Mouse (Mus musculus) layer of hippocampus, postnatal 25 days (tissue): Measurements from ENCODE around the gene Ppm1e. TPM values are rescaled to one million over a fixed set of nuclear protein-coding genes. Genes with fewer than 3 reads are reported as not detected.
"Not testable (repeated sequence)": the region's sequence is repeated elsewhere in the genome, so short reads cannot be mapped to it uniquely, and the experiment has no call there.

Experiments
- DNase-seq, 2 experiments: peaks; one replicate each; pipeline ENCODE4 v3.0.0; 2022; ENCODE audit warnings: mixed read lengths in 2 of 2, low spot score in 1 of 2; ENCODE audit errors: extremely low spot score in 1 of 2
- total RNA-seq, 2 experiments: library from RNA; stranded (reverse); gene quantifications; 2 replicates each; pipeline ENCODE4 v1.2.3; 2021

Ppm1e gene
- total RNA-seq, 2 experiments from 2014 or later = 265 to 273 TPM

GRCm38 (mm10) chr11:87313533-87313932 is 45.3 kb downstream of the Ppm1e start:
- no peak for DNase-seq

- DNase-seq = no peak
Observed at GRCm38 (mm10) chr11:87310309-87310708, 48.5 kb downstream of the Ppm1e start.

- DNase-seq = no peak
Observed at GRCm38 (mm10) chr11:87309329-87310074, 49.3 kb downstream of the Ppm1e start.

- DNase-seq = no peak
Observed at GRCm38 (mm10) chr11:87299066-87299465, 59.8 kb downstream of the Ppm1e start.

GRCm38 (mm10) chr11:87296467-87296866 is 62.4 kb downstream of the Ppm1e start:
- no peak for DNase-seq

- no peak for DNase-seq
Observed at GRCm38 (mm10) chr11:87295636-87296035, 63.2 kb downstream of the Ppm1e start.

- no peak for DNase-seq
Observed at GRCm38 (mm10) chr11:87289313-87289712, 69.5 kb downstream of the Ppm1e start.

GRCm38 (mm10) chr11:87286194-87286593 is 72.6 kb downstream of the Ppm1e start:
- no peak for DNase-seq

- no peak for DNase-seq
Observed at GRCm38 (mm10) chr11:87281907-87282475, 76.8 kb downstream of the Ppm1e start.

- DNase-seq = no peak
Observed at GRCm38 (mm10) chr11:87279461-87279860, 79.4 kb downstream of the Ppm1e start.

GRCm38 (mm10) chr11:87278807-87279206 is 80.0 kb downstream of the Ppm1e start:
- DNase-seq = no peak

GRCm38 (mm10) chr11:87276240-87276985 is 82.4 kb downstream of the Ppm1e start:
- no peak for DNase-seq

GRCm38 (mm10) chr11:87275420-87276048 is 83.3 kb downstream of the Ppm1e start:
- DNase-seq = no peak

GRCm38 (mm10) chr11:87272725-87273124 is 86.1 kb downstream of the Ppm1e start:
- no peak for DNase-seq

- no peak for DNase-seq
Observed at GRCm38 (mm10) chr11:87271479-87271878, 87.3 kb downstream of the Ppm1e start.

- no peak for DNase-seq
Observed at GRCm38 (mm10) chr11:87270958-87271357, 87.9 kb downstream of the Ppm1e start.

- no peak for DNase-seq
Observed at GRCm38 (mm10) chr11:87270446-87270845, 88.4 kb downstream of the Ppm1e start.

GRCm38 (mm10) chr11:87268803-87269202 is 90.0 kb downstream of the Ppm1e start:
- DNase-seq = no peak

- no peak for DNase-seq
Observed at GRCm38 (mm10) chr11:87266246-87266645, 92.6 kb downstream of the Ppm1e start.

- no peak for DNase-seq
Observed at GRCm38 (mm10) chr11:87263946-87264345, 94.9 kb downstream of the Ppm1e start.

GRCm38 (mm10) chr11:87261705-87262104 is 97.1 kb downstream of the Ppm1e start:
- not testable (repeated sequence) for DNase-seq
